Mouse (Mus musculus): ENCODE data around the gene 2410141K09Rik. TPM values are rescaled to one million over a fixed set of nuclear protein-coding genes. Genes with fewer than 3 reads are reported as not detected.
"Not testable (repeated sequence)": the region's sequence is repeated elsewhere in the genome, so short reads cannot be mapped to it uniquely, and the experiment has no call there.

Gene 2410141K09Rik
- total RNA-seq (2021) = not detected
- long read RNA-seq, experiment 1 = 0 reads
- long read RNA-seq, experiment 2 = 0 reads

GRCm38 (mm10) chr13:66441018-66441417 is at the start of gene 2410141K09Rik:
2410141K09Rik (minus strand) TSS chr13:66441118.
- DNase-seq (ENCODE audit: extremely low spot score in 1 of 2, low spot score in 2 of 2); intact Hi-C loops (cut with DNase I); H3K27ac ChIP-seq; H3K4me3 ChIP-seq: not testable (repeated sequence)

DNA sequence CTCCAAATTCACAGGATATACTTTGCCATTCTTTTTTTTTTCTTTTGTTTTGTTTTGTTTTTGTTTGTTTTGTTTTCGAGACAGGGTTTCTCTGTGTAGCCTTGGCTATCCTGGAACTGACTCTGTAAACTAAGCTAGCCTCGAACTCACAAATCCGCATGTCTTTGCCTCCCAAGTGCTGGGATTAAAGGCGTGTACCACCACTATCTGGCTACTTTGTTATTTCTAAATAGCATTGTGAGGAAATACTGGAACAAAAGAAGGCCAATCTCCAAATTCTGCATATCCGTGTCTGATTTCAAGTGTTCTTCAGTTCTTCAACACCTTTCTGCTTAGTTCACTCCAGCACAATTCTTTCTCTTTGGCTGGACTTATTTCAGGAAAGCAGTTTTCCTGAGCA is 14.1 kb downstream of the 2410141K09Rik start:
- DNase-seq (ENCODE audit: extremely low spot score in 1 of 2, low spot score in 2 of 2); H3K27ac ChIP-seq; intact Hi-C loops (cut with DNase I); H3K4me3 ChIP-seq: not testable (repeated sequence)

DNA sequence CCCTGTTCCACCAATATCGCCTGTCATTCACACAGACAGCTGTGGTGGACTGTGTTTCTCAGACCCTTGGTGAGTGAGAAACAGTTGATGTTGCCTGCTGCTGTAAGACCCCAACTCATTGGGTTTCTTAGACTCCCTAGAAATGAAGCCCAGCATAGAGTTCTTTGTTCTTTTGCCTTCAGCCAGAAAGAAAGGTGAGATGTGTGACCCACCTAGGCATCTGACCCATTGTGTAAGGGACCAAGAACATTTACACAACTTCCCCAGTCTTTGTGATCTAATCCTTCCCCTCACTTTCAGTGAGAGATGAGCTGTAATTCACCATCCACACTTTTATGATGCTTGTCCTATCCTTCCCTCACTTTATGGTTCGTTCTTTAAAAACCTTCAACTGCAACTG is 26.0 kb downstream of the 2410141K09Rik start:
- intact Hi-C loops (cut with DNase I); H3K4me3 ChIP-seq; H3K27ac ChIP-seq; DNase-seq (ENCODE audit: extremely low spot score in 1 of 2, low spot score in 2 of 2): not testable (repeated sequence)

Other genes starting within 250 kb of the 2410141K09Rik start
- not detected for gene Gm10772, start 213.5 kb downstream of the 2410141K09Rik start, total RNA-seq (2021)

Measured in left cerebral cortex, adult 2 months (tissue).